Mouse (Mus musculus): Measurements from ENCODE around the gene Slc25a42. TPM values are rescaled to one million over a fixed set of nuclear protein-coding genes. Genes with fewer than 3 reads are reported as not detected.

Gene Slc25a42
- total and polyA plus RNA-seq, 3 experiments, result 0.63 to 3.0 (median 2.9) TPM

DNA sequence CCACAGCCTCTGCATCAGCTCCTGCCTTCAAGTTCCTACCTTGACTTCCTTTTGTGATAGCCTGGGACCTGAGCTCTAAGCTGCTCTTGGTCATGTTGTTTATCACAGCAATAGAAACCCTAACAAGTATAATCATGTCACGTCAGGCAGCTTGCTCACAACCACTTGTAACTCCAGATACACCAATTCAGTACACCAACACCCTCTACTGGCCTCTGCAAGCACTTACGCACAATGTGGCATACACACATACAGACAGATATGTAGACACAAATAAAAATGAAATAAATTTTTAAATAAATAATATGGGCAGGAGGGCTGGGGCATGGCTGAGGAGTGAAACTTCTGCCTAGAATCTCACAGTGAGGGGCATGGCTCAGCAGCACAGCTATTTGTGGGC, 16.3 kb downstream of the Slc25a42 start:
- Histone ChIP-seq H3K4me3 (replicated peaks in 1 of 3; ENCODE audit: low read depth in 2 of 3, low read length in 2 of 3, poor library complexity in 1 of 3) (no peak overlapping the region), H3K27me3 (replicated peaks) (no peaks in the 10 kb centered on the region), H3K4me1 (ENCODE audit: control insufficient read depth in 1 of 2, insufficient read depth in 2 of 2) (no peaks in the 10 kb centered on the region), H3K9ac (ENCODE audit: insufficient read depth, low read depth) (no peak overlapping the region), H3K79me2 (replicated peaks; ENCODE audit: control insufficient read depth, extremely low read depth, insufficient read depth, poor library complexity, severe bottlenecking) (no peaks in the 10 kb centered on the region), H3K4me2 (ENCODE audit: insufficient read depth, low read depth, poor library complexity, severe bottlenecking) (no peak overlapping the region), H3K9me3 (replicated peaks; ENCODE audit: low read length) (no peaks in the 10 kb centered on the region), H3K36me3 (replicated peaks in 1 of 2; ENCODE audit: control insufficient read depth in 1 of 2, insufficient read depth in 1 of 2, low read length in 1 of 2) (peaks cover 6 to 22% of the 10 kb centered on the region in 2 experiments), H3K27ac (ENCODE audit: insufficient read depth, low read depth) (no peak overlapping the region)
- in situ Hi-C loops (cut with MboI; ENCODE audit: low pct_ligation_motif_present, low pct_unique_long_range_greater_than_20kb, low sequenced_read_pairs), result no loop called here
- dilution Hi-C loops (cut with MboI; ENCODE audit: extremely low pct_ligation_motif_present, extremely low pct_unique_long_range_greater_than_20kb, low sequenced_read_pairs), result no loop called here
- DNase-seq (ENCODE audit: extremely low read depth), result peak; percentile 31
- TF ChIP-seq MAFK (IDR thresholded peaks at IDR 0.05; ENCODE audit: insufficient replicate concordance, low read length) (peak; percentile 31; the same call in 1 of the 2 replicates), RCOR1 (conservative IDR thresholded peaks at IDR 0.05; ENCODE audit: low read depth, low read length) (no peak), NRF1 (IDR thresholded peaks at IDR 0.05; ENCODE audit: low read depth, low read length) (no peak), POLR2A (IDR thresholded peaks at IDR 0.05; ENCODE audit: low read depth, low read length) (no peak), PAX5 (IDR thresholded peaks at IDR 0.05; ENCODE audit: low read length) (no peak), HCFC1 (IDR thresholded peaks at IDR 0.05; ENCODE audit: low read depth, low read length) (no peak), KAT2A (IDR thresholded peaks at IDR 0.05; ENCODE audit: insufficient replicate concordance, low read length) (no peak), BHLHE40 (IDR thresholded peaks at IDR 0.05; ENCODE audit: low read depth, low read length) (no peak), ZC3H11A (IDR thresholded peaks at IDR 0.05; ENCODE audit: low read depth, low read length) (no peak), TCF12 (IDR thresholded peaks at IDR 0.05; ENCODE audit: low read depth, low read length) (no peak), NELFE (IDR thresholded peaks at IDR 0.05; ENCODE audit: low read depth, low read length) (no peak), USF2 (conservative IDR thresholded peaks at IDR 0.05; ENCODE audit: low read depth, low read length) (no peak), ETS1 (conservative IDR thresholded peaks at IDR 0.05; ENCODE audit: low read depth, low read length) (no peak), SIN3A (IDR thresholded peaks at IDR 0.05; ENCODE audit: low read length) (no peak), GABPA (IDR thresholded peaks at IDR 0.05; ENCODE audit: insufficient replicate concordance, low read depth, low read length) (no peak), EP300 (IDR thresholded peaks at IDR 0.05; ENCODE audit: low read length) (no peak), CTCF (conservative IDR thresholded peaks at IDR 0.05 in 1 of 2, IDR thresholded peaks at IDR 0.05 in 1 of 2; ENCODE audit: low read depth in 2 of 2, low read length in 2 of 2) (peak in 1 of 2 experiments; percentile 61; a peak in 2 of 4 replicates), MEF2A (IDR thresholded peaks at IDR 0.05; ENCODE audit: borderline replicate concordance, low read depth, low read length) (no peak), CHD1 (IDR thresholded peaks at IDR 0.05; ENCODE audit: low read depth, low read length) (no peak), JUND (conservative IDR thresholded peaks at IDR 0.05; ENCODE audit: low read depth, low read length) (no peak), ZMIZ1 (IDR thresholded peaks at IDR 0.05; ENCODE audit: low read depth, low read length) (no peak), RAD21 (IDR thresholded peaks at IDR 0.05; ENCODE audit: low read depth, low read length) (peak; percentile 62), SMC3 (IDR thresholded peaks at IDR 0.05; ENCODE audit: low read depth, low read length) (peak; percentile 49), UBTF (IDR thresholded peaks at IDR 0.05; ENCODE audit: low read depth, low read length) (no peak)

Measured in CH12.LX (cell line).